Mouse (Mus musculus): ENCODE results near the gene Vkorc1l1.

GRCm38 (mm10) chr5:129909591-129909990 is 32.2 kb upstream of the Vkorc1l1 start:
- TF ChIP-seq CTCF (IDR thresholded peaks at IDR 0.05) = no peak
- TF ChIP-seq EP300 (IDR thresholded peaks at IDR 0.05; ENCODE audit: insufficient read depth, low read depth, low read length) = no peak
